Mouse (Mus musculus): ENCODE measurements around the gene Nup153. TPM values are rescaled to one million over a fixed set of nuclear protein-coding genes. Genes with fewer than 3 reads are reported as not detected.

The Nup153 gene
- polyA plus RNA-seq, 1 experiment = 11.6 TPM

GRCm38 (mm10) chr13:46735808-46736478 lies 8.2 kb upstream of the Nup153 start:
- peak overlapping the region; percentile 25 for H3K4me3 ChIP-seq
- no peaks in the 10 kb centered on the region for H3K79me2 ChIP-seq (ENCODE audit: control insufficient read depth, insufficient read depth)
- H3K4me2 ChIP-seq (ENCODE audit: low read depth) = peak overlapping the region; percentile 89
- H3K36me3 ChIP-seq (ENCODE audit: control insufficient read depth, insufficient read depth) = no peaks in the 10 kb centered on the region
- H3ac ChIP-seq (ENCODE audit: control insufficient read depth, insufficient read length) = no peak overlapping the region
- TF ChIP-seq USF1 (IDR thresholded peaks at IDR 0.05; ENCODE audit: low read depth) (peak; percentile 49), CEBPB (IDR thresholded peaks at IDR 0.05; ENCODE audit: insufficient read depth, poor library complexity, severe bottlenecking) (no peak)
- H3K27me3 ChIP-seq (ENCODE audit: control insufficient read depth, insufficient read depth, insufficient read length) = no peaks in the 10 kb centered on the region

DNA sequence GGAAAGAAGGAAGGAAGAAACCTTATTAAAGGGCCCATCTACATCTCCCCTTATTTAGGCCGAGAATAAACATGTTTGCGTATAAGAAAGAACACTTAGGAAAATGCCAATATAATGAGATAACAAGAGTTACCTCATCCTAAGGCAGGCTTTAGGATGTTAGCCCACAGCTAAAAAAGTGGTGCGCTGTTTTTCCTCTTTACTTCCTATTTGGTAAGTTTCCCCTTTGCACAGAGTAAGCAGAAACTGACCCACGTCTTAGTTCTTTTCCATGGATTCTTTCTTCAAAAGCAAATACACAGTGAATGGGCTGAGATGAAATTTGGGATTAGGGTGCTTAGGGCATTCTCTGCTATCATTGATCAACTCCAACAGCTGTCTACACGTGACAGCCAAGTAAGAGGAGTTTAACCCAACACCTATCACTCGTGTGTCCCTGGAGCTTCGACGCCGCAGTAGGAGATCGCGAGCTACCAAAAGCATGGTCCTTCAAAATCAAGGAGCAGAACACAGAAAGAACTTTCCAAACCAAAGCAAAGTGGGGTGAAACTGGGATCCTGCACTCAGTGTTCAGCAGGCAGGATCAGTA lies 7.6 kb upstream of the Nup153 start:
- peak overlapping the region; percentile 89 for H3K4me2 ChIP-seq (ENCODE audit: low read depth)
- peak overlapping the region; percentile 25 for H3K4me3 ChIP-seq
- no peak overlapping the region for H3ac ChIP-seq (ENCODE audit: control insufficient read depth, insufficient read length)
- no peaks in the 10 kb centered on the region for H3K27me3 ChIP-seq (ENCODE audit: control insufficient read depth, insufficient read depth, insufficient read length)
- no peaks in the 10 kb centered on the region for H3K79me2 ChIP-seq (ENCODE audit: control insufficient read depth, insufficient read depth)
- no peak for TF ChIP-seq TCF12 (IDR thresholded peaks at IDR 0.05; ENCODE audit: insufficient read depth, poor library complexity, severe bottlenecking)
- TF ChIP-seq POLR2A (IDR thresholded peaks at IDR 0.05; ENCODE audit: insufficient read length, low read depth) = no peak
- TF ChIP-seq REST (IDR thresholded peaks at IDR 0.05; ENCODE audit: insufficient read depth, insufficient read length) = no peak
- no peak for TF ChIP-seq MYOD1 (IDR thresholded peaks at IDR 0.05; ENCODE audit: control insufficient read depth in 1 of 3, insufficient read length in 2 of 3, low read depth in 2 of 3)
- no peak for TF ChIP-seq CEBPB (IDR thresholded peaks at IDR 0.05; ENCODE audit: insufficient read depth, poor library complexity, severe bottlenecking)
- TF ChIP-seq USF1 (IDR thresholded peaks at IDR 0.05; ENCODE audit: low read depth) = no peak
- TF ChIP-seq E2F4 (IDR thresholded peaks at IDR 0.05; ENCODE audit: insufficient read depth) = no peak
- no peaks in the 10 kb centered on the region for H3K36me3 ChIP-seq (ENCODE audit: control insufficient read depth, insufficient read depth)

GRCm38 (mm10) chr13:46729998-46730397 lies 2.3 kb upstream of the Nup153 start:
- Histone ChIP-seq H3K79me2 (ENCODE audit: control insufficient read depth, insufficient read depth) (peaks cover 27% of the 10 kb centered on the region), H3K36me3 (ENCODE audit: control insufficient read depth, insufficient read depth) (no peaks in the 10 kb centered on the region), H3K4me2 (ENCODE audit: low read depth) (no peak overlapping the region), H3K4me3 (no peak overlapping the region), H3ac (ENCODE audit: control insufficient read depth, insufficient read length) (no peak overlapping the region), H3K27me3 (ENCODE audit: control insufficient read depth, insufficient read depth, insufficient read length) (no peaks in the 10 kb centered on the region)
- TF ChIP-seq MYOD1 (IDR thresholded peaks at IDR 0.05; ENCODE audit: control insufficient read depth in 1 of 3, insufficient read length in 2 of 3, low read depth in 2 of 3) (no peak), CEBPB (IDR thresholded peaks at IDR 0.05; ENCODE audit: insufficient read depth, poor library complexity, severe bottlenecking) (no peak), POLR2AphosphoS2 (IDR thresholded peaks at IDR 0.05; ENCODE audit: insufficient read length, low read depth) (no peak)

GRCm38 (mm10) chr13:46728411-46728810 lies 671 bp upstream of the Nup153 start:
- peak overlapping the region; percentile 94 for H3K4me2 ChIP-seq (ENCODE audit: low read depth)
- peaks cover 43% of the 10 kb centered on the region for H3K79me2 ChIP-seq (ENCODE audit: control insufficient read depth, insufficient read depth)

DNA sequence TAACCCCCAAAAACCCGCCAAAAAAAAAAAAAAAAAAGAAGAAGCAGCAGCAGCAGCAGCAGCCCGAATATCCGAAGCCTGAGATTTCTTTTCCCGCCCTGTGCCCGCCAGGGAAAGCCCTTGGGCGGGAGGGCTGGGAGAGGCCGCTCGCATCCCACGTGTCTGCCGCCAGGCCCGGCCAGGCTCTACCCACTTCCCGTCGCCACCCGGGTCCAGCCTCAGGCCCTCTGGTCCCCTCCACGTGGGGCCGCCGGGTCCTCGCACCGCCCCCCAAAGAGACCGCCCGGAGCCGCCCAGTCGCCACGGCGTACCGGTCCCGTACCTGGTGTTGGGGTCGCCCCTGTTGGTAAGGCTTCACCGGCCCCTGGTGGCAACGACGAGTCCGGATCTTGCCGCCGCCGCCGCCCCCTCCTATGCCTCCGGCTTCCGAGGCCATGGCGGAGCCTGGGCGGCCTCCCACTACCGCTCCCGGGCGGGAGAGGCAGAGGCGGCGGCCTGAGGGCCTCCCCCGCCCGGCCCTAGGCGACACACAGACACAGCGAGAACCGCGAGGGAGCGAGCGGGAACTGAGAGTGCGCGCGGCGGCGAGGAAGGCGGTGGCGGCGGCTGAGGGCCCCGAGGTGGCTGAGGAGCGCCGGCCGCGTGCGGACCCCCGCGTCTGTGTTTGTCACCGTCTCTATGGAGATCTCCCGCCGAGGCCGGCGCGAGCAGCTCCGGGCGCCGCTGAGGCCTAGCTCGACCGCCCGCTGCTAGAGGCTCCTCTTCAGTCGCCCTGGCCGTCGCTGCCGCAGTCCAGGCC lies 503 bp downstream of the Nup153 start:
- Histone ChIP-seq H3ac (ENCODE audit: control insufficient read depth, insufficient read length) (peak overlapping the region; percentile 87), H3K27me3 (ENCODE audit: control insufficient read depth, insufficient read depth, insufficient read length) (no peaks in the 10 kb centered on the region), H3K4me3 (peak overlapping the region; percentile 64), H3K4me2 (ENCODE audit: low read depth) (peak overlapping the region; percentile 75), H3K79me2 (ENCODE audit: control insufficient read depth, insufficient read depth) (peaks cover 54% of the 10 kb centered on the region), H3K36me3 (ENCODE audit: control insufficient read depth, insufficient read depth) (no peaks in the 10 kb centered on the region)
- peak; percentile 57 for TF ChIP-seq E2F4 (IDR thresholded peaks at IDR 0.05; ENCODE audit: insufficient read depth)
- TF ChIP-seq POLR2A (IDR thresholded peaks at IDR 0.05; ENCODE audit: insufficient read length, low read depth) = peak; percentile 33
- no peak for TF ChIP-seq TCF12 (IDR thresholded peaks at IDR 0.05; ENCODE audit: insufficient read depth, poor library complexity, severe bottlenecking)
- TF ChIP-seq USF1 (IDR thresholded peaks at IDR 0.05; ENCODE audit: low read depth) = peak; percentile 1
- no peak for TF ChIP-seq TCF3 (IDR thresholded peaks at IDR 0.05; ENCODE audit: insufficient read length, low read depth)
- TF ChIP-seq POLR2AphosphoS2 (IDR thresholded peaks at IDR 0.05; ENCODE audit: insufficient read length, low read depth) = peak; percentile 6

More at GRCm38 (mm10) chr13:46728411-46728810, 671 bp upstream of the Nup153 start:
- TF ChIP-seq TCF3 (IDR thresholded peaks at IDR 0.05; ENCODE audit: insufficient read length, low read depth) (no peak), REST (IDR thresholded peaks at IDR 0.05; ENCODE audit: insufficient read depth, insufficient read length) (no peak), CEBPB (IDR thresholded peaks at IDR 0.05; ENCODE audit: insufficient read depth, poor library complexity, severe bottlenecking) (no peak), POLR2A (IDR thresholded peaks at IDR 0.05; ENCODE audit: insufficient read length, low read depth) (no peak), MAX (IDR thresholded peaks at IDR 0.05; ENCODE audit: low read depth) (no peak), SRF (IDR thresholded peaks at IDR 0.05; ENCODE audit: control insufficient read depth, insufficient read length, low read depth) (no peak), E2F4 (IDR thresholded peaks at IDR 0.05; ENCODE audit: insufficient read depth) (no peak), USF1 (IDR thresholded peaks at IDR 0.05; ENCODE audit: low read depth) (no peak), MYOG (IDR thresholded peaks at IDR 0.05; ENCODE audit: control insufficient read depth in 1 of 3, insufficient read depth in 1 of 3, insufficient read length in 2 of 3, low read depth in 2 of 3) (no peak), TCF12 (IDR thresholded peaks at IDR 0.05; ENCODE audit: insufficient read depth, poor library complexity, severe bottlenecking) (no peak), MYOD1 (IDR thresholded peaks at IDR 0.05; ENCODE audit: control insufficient read depth in 1 of 3, insufficient read length in 2 of 3, low read depth in 2 of 3) (no peak), POLR2AphosphoS2 (IDR thresholded peaks at IDR 0.05; ENCODE audit: insufficient read length, low read depth) (no peak)
- no peaks in the 10 kb centered on the region for H3K27me3 ChIP-seq (ENCODE audit: control insufficient read depth, insufficient read depth, insufficient read length)
- no peak overlapping the region for H3ac ChIP-seq (ENCODE audit: control insufficient read depth, insufficient read length)
- H3K36me3 ChIP-seq (ENCODE audit: control insufficient read depth, insufficient read depth) = no peaks in the 10 kb centered on the region
- H3K4me3 ChIP-seq = peak overlapping the region; percentile 64

Data from myocyte (in vitro differentiated cells).